Mouse (Mus musculus): ENCODE results near the gene Tns1. TPM values are rescaled to one million over a fixed set of nuclear protein-coding genes. Genes with fewer than 3 reads are reported as not detected.

The Tns1 gene
- polyA plus RNA-seq, 1 experiment from 2014 or later, result 15.6 TPM

DNA sequence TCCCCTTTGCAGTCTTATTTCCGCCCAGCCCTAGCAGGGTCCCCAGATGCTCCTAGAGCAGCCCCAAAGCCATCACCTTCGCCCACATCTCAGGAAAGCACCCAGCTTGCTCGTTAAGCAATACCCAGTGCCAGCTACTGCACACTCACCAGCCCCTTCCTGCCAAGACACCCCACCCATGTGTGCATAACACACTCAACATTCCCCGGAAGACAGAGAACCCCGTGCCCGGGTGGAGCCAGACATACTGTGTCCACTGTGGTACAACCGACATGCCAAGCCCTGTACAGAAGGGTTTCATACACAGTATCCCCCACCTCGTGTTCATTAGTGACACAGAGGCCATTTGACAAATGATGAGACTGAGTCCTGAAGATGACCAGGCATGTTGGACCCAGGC, 195.9 kb downstream of the Tns1 start:
- H3K9me3 ChIP-seq (ENCODE audit: control insufficient read depth, low read length), result no peaks in the 10 kb centered on the region
- 90% methylated on average over 8 of the region's 8 CpGs for WGBS
- H3K4me2 ChIP-seq (ENCODE audit: low read depth, low read length, severe bottlenecking), result no peak overlapping the region
- ATAC-seq (replicated peaks; ENCODE audit: low FRiP score), result no peak
- DNase-seq (ENCODE audit: low spot score), result no peak
- no peak overlapping the region for H3K9ac ChIP-seq (ENCODE audit: low read length)
- H3K36me3 ChIP-seq (ENCODE audit: control insufficient read depth, insufficient read depth, low read length), result no peaks in the 10 kb centered on the region; the same call in 1 of the 2 replicates
- H3K4me3 ChIP-seq (ENCODE audit: low read depth, low read length), result no peak overlapping the region
- no peaks in the 10 kb centered on the region for H3K27me3 ChIP-seq (ENCODE audit: control insufficient read depth, insufficient read depth, low read length)
- no peaks in the 10 kb centered on the region for H3K4me1 ChIP-seq (replicated peaks; ENCODE audit: control insufficient read depth, insufficient read depth, low read length)
- no peak overlapping the region for H3K27ac ChIP-seq (ENCODE audit: low read depth, low read length)

DNA sequence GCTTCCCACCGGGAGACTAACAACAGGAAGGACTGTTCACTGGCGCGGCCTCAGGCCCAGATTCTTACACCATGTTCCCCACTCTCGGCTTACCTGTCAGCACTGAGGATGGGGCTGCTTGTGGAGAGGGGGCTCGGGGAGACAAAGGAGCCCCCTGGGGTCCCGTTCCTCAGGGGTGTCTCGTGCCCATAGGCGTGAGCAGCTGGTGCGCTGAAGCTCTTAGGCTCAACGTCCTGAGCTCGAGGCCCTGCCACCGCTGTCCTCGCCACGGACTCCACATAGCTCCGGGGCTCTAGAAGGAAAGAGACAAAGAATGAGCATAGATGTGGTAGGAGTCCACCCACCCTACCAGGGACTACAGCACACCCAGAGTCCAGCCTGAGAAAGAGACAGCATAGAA, 196.4 kb downstream of the Tns1 start:
- Histone ChIP-seq H3K4me2 (ENCODE audit: low read depth, low read length, severe bottlenecking) (no peak overlapping the region), H3K9me3 (ENCODE audit: control insufficient read depth, low read length) (no peaks in the 10 kb centered on the region), H3K4me1 (replicated peaks; ENCODE audit: control insufficient read depth, insufficient read depth, low read length) (no peaks in the 10 kb centered on the region), H3K36me3 (ENCODE audit: control insufficient read depth, insufficient read depth, low read length) (no peaks in the 10 kb centered on the region; the same call in 1 of the 2 replicates), H3K9ac (ENCODE audit: low read length) (no peak overlapping the region), H3K27ac (ENCODE audit: low read depth, low read length) (no peak overlapping the region), H3K4me3 (ENCODE audit: low read depth, low read length) (no peak overlapping the region), H3K27me3 (ENCODE audit: control insufficient read depth, insufficient read depth, low read length) (no peaks in the 10 kb centered on the region)
- ATAC-seq (replicated peaks; ENCODE audit: low FRiP score) (no peak), DNase-seq (ENCODE audit: low spot score) (no peak)
- 83% methylated on average over 15 of the region's 15 CpGs for whole genome bisulfite sequencing

DNA sequence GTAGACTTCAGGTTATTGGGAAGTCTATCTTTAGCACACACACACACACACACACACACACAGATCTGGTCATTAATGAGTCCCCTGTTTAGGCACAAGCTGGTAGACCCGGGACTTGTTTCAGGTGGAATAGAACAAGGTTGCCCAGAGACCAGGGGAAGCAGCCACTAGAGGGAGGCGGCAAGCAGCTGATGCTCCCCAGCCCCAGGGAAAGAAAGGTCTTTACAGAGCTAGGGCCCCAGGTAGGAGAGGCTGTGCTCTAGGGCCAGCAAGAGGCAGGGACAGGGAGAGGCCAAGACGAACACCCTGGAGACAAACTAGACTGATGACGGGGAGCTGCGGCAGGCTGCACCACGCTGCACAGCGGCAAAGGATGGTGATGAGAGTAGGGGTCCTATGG, 198.0 kb downstream of the Tns1 start:
- ATAC-seq (replicated peaks; ENCODE audit: low FRiP score) (no peak), DNase-seq (ENCODE audit: low spot score) (no peak)
- Histone ChIP-seq H3K9me3 (ENCODE audit: control insufficient read depth, low read length) (no peaks in the 10 kb centered on the region), H3K9ac (ENCODE audit: low read length) (no peak overlapping the region), H3K4me2 (ENCODE audit: low read depth, low read length, severe bottlenecking) (no peak overlapping the region), H3K4me1 (replicated peaks; ENCODE audit: control insufficient read depth, insufficient read depth, low read length) (no peaks in the 10 kb centered on the region), H3K27me3 (ENCODE audit: control insufficient read depth, insufficient read depth, low read length) (no peaks in the 10 kb centered on the region), H3K4me3 (ENCODE audit: low read depth, low read length) (no peak overlapping the region), H3K27ac (ENCODE audit: low read depth, low read length) (no peak overlapping the region), H3K36me3 (ENCODE audit: control insufficient read depth, insufficient read depth, low read length) (no peaks in the 10 kb centered on the region; the same call in 1 of the 2 replicates)
- WGBS, result 51% methylated on average over 7 of the region's 7 CpGs

DNA sequence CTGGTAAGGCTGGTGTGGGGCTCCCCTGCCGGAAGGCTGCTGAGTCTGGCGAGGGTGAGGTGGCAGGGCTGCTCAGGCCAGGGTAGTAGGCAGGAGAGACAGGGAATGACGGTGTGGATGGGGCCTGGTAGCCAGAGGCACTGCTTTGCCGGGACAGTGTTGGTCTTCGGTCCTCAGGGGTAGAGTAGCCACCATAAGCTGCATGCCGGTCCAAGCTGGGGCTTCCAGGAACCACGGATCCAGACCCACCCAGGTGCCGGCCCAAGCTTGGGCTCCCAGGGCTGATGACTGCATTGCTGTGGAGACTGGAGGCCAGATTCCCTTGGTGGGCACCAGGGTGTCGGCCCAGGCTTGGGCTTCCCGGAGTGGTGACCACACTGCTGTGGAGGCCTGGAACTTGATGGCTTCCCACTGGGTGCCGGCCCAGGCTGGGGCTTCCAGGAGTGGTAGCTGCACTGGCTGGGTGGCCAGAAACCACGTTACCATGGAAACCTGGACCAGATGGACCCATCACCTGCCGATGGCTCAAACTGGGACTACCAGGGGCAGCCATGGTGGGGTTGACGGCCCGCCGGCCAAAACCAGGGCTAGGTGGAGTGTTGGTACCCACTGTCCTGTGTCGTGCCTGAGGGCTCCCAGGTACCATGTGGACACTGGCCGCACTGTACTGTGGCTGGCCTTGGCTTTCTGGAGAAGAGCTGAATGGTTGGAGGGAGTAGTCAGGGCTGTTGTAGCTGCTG, 199.2 kb downstream of the Tns1 start:
- no peak for ATAC-seq (replicated peaks; ENCODE audit: low FRiP score)
- Histone ChIP-seq H3K36me3 (ENCODE audit: control insufficient read depth, insufficient read depth, low read length) (no peaks in the 10 kb centered on the region; the same call in 1 of the 2 replicates), H3K4me1 (replicated peaks; ENCODE audit: control insufficient read depth, insufficient read depth, low read length) (no peaks in the 10 kb centered on the region), H3K27me3 (ENCODE audit: control insufficient read depth, insufficient read depth, low read length) (no peaks in the 10 kb centered on the region), H3K27ac (ENCODE audit: low read depth, low read length) (no peak overlapping the region), H3K9me3 (ENCODE audit: control insufficient read depth, low read length) (no peaks in the 10 kb centered on the region), H3K4me2 (ENCODE audit: low read depth, low read length, severe bottlenecking) (no peak overlapping the region), H3K9ac (ENCODE audit: low read length) (no peak overlapping the region), H3K4me3 (ENCODE audit: low read depth, low read length) (no peak overlapping the region)
- WGBS, result 93% methylated on average over 18 of the region's 18 CpGs
- DNase-seq (ENCODE audit: low spot score), result no peak

DNA sequence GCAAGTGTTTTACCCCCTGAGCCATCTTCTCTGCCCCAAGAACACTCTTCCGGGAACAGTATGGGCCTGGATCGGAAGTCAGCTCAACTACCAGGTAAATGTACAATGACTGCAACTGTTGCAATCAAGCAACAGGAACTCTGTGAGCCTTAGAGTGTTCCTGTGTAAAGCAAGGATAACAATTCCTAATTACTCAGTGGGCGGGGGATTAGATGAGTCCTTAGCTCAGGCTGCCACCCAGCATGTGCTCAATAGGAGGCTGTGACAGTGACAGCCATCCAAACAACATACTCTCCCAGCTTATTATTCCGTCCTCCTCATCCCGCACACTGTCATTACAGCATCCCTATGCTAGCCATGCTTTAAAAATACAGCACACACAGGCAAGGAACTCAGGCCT, 200.0 kb downstream of the Tns1 start:
- no peak overlapping the region for H3K9ac ChIP-seq (ENCODE audit: low read length)
- no peaks in the 10 kb centered on the region; the same call in 1 of the 2 replicates for H3K36me3 ChIP-seq (ENCODE audit: control insufficient read depth, insufficient read depth, low read length)
- no peaks in the 10 kb centered on the region for H3K27me3 ChIP-seq (ENCODE audit: control insufficient read depth, insufficient read depth, low read length)
- no peak overlapping the region for H3K4me2 ChIP-seq (ENCODE audit: low read depth, low read length, severe bottlenecking)
- H3K4me1 ChIP-seq (replicated peaks; ENCODE audit: control insufficient read depth, insufficient read depth, low read length), result no peaks in the 10 kb centered on the region
- ATAC-seq (replicated peaks; ENCODE audit: low FRiP score), result no peak
- H3K4me3 ChIP-seq (ENCODE audit: low read depth, low read length), result no peak overlapping the region
- no peak overlapping the region for H3K27ac ChIP-seq (ENCODE audit: low read depth, low read length)
- 80% methylated on average over 5 of the region's 5 CpGs for WGBS
- no peak for DNase-seq (ENCODE audit: low spot score)
- no peaks in the 10 kb centered on the region for H3K9me3 ChIP-seq (ENCODE audit: control insufficient read depth, low read length)

DNA sequence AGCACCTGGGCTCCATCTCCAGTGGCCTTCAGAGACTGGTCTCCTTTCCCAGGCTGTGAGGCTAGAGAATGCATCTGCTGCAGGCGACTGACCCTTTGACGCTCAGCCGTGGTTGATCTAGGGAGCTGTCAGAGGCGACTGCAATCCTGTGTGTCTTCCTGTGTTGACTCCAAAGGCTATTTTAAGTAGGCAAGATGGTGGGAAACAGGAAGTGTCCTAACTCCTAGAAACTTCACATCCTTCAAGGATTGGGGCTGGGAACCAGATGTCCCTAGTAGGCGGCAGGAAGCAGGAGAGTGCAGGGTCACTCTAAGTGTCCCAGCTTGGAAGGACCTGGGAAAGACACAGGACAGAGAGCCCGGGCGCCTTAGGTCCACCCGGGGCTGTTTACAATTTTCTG, 201.1 kb downstream of the Tns1 start:
- DNase-seq (ENCODE audit: low spot score) (no peak), ATAC-seq (replicated peaks; ENCODE audit: low FRiP score) (no peak)
- Histone ChIP-seq H3K4me3 (ENCODE audit: low read depth, low read length) (no peak overlapping the region), H3K9ac (ENCODE audit: low read length) (no peak overlapping the region), H3K9me3 (ENCODE audit: control insufficient read depth, low read length) (no peaks in the 10 kb centered on the region), H3K36me3 (ENCODE audit: control insufficient read depth, insufficient read depth, low read length) (no peaks in the 10 kb centered on the region; the same call in 1 of the 2 replicates), H3K27ac (ENCODE audit: low read depth, low read length) (0 out of 2 replicates have a peak overlapping the region, but pooled peaks have one; percentile 2), H3K4me2 (ENCODE audit: low read depth, low read length, severe bottlenecking) (no peak overlapping the region), H3K27me3 (ENCODE audit: control insufficient read depth, insufficient read depth, low read length) (no peaks in the 10 kb centered on the region), H3K4me1 (replicated peaks; ENCODE audit: control insufficient read depth, insufficient read depth, low read length) (no peaks in the 10 kb centered on the region)
- 78% methylated on average over 8 of the region's 8 CpGs for WGBS

DNA sequence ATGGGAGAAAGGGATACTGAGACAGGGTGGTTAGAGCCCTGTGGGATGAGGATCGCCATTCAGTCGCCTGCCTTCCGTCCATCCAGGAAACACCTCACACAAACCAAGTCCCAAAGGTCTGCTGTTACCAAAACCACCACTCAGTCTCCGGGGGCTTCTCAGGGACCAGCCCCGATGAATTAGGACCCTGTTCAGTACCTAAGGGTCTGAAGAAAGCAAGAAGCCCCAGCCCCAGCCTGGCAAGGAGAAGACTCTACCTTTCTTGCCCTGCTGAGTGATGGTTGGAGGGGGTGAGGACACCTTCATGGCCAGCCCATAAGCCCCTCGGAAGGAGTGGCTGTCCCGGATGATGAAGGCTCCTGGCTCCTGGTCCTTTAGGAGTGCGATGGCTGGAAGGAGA, 203.5 kb downstream of the Tns1 start:
- no peaks in the 10 kb centered on the region; the same call in 1 of the 2 replicates for H3K36me3 ChIP-seq (ENCODE audit: control insufficient read depth, insufficient read depth, low read length)
- 95% methylated on average over 8 of the region's 8 CpGs for WGBS

DNA sequence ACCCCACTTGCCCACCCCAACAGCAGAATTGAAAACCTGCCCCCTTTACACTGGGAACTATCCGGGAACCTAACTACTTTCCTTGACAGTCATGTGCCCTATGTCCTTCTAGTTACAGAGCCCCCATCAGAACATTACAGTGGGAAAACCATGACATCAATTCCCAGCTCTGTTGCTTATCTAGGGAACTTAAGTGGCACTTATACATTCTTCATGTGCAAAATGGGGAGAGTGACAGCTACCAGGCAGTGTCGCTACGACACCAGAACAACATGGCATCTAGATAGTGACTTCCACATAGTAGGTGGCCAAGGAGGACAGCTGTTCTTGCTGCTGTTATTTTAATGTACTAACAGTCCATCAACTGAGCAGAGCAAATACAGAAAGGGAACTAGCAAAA, 204.3 kb downstream of the Tns1 start:
- no peak overlapping the region for H3K4me3 ChIP-seq (ENCODE audit: low read depth, low read length)
- ATAC-seq (replicated peaks; ENCODE audit: low FRiP score), result no peak
- H3K27me3 ChIP-seq (ENCODE audit: control insufficient read depth, insufficient read depth, low read length), result no peaks in the 10 kb centered on the region
- no peak overlapping the region for H3K9ac ChIP-seq (ENCODE audit: low read length)
- no peak overlapping the region for H3K4me2 ChIP-seq (ENCODE audit: low read depth, low read length, severe bottlenecking)
- no peaks in the 10 kb centered on the region for H3K4me1 ChIP-seq (replicated peaks; ENCODE audit: control insufficient read depth, insufficient read depth, low read length)
- DNase-seq (ENCODE audit: low spot score), result no peak
- H3K27ac ChIP-seq (ENCODE audit: low read depth, low read length), result no peak overlapping the region
- over 99% methylated on average over 3 of the region's 3 CpGs for WGBS
- H3K36me3 ChIP-seq (ENCODE audit: control insufficient read depth, insufficient read depth, low read length), result no peaks in the 10 kb centered on the region
- H3K9me3 ChIP-seq (ENCODE audit: control insufficient read depth, low read length), result no peaks in the 10 kb centered on the region

More for the DNA sequence above, 203.5 kb downstream of the Tns1 start:
- H3K4me3 ChIP-seq (ENCODE audit: low read depth, low read length), result no peak overlapping the region
- no peak overlapping the region for H3K4me2 ChIP-seq (ENCODE audit: low read depth, low read length, severe bottlenecking)
- DNase-seq (ENCODE audit: low spot score), result no peak
- no peaks in the 10 kb centered on the region for H3K27me3 ChIP-seq (ENCODE audit: control insufficient read depth, insufficient read depth, low read length)
- ATAC-seq (replicated peaks; ENCODE audit: low FRiP score), result no peak
- no peaks in the 10 kb centered on the region for H3K9me3 ChIP-seq (ENCODE audit: control insufficient read depth, low read length)
- no peaks in the 10 kb centered on the region for H3K4me1 ChIP-seq (replicated peaks; ENCODE audit: control insufficient read depth, insufficient read depth, low read length)
- no peak overlapping the region for H3K27ac ChIP-seq (ENCODE audit: low read depth, low read length)
- no peak overlapping the region for H3K9ac ChIP-seq (ENCODE audit: low read length)

DNA sequence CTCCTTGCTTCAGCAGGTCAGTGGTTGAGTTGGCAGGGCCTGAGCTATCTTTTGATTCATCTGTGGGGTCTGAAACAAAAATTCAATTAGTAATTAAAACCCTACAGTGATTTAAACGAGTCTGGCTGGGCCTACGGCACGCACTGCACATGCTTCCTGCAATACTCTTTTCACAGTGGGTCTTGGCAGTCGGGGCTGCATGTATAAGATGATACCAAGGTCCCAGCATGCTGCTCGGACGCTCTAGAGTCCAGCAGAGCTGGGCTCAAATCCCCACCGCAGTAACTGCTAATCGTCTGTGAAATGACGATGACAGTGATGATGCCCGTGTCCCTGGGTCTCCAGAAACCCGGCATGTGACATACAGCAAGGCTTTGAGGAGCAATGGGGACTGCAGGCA, 206.2 kb downstream of the Tns1 start:
- ATAC-seq (replicated peaks; ENCODE audit: low FRiP score), result no peak
- Histone ChIP-seq H3K4me3 (ENCODE audit: low read depth, low read length) (no peak overlapping the region), H3K4me1 (replicated peaks; ENCODE audit: control insufficient read depth, insufficient read depth, low read length) (no peaks in the 10 kb centered on the region), H3K36me3 (ENCODE audit: control insufficient read depth, insufficient read depth, low read length) (no peaks in the 10 kb centered on the region), H3K9ac (ENCODE audit: low read length) (no peak overlapping the region), H3K27ac (ENCODE audit: low read depth, low read length) (no peak overlapping the region), H3K9me3 (ENCODE audit: control insufficient read depth, low read length) (no peaks in the 10 kb centered on the region), H3K4me2 (ENCODE audit: low read depth, low read length, severe bottlenecking) (no peak overlapping the region), H3K27me3 (ENCODE audit: control insufficient read depth, insufficient read depth, low read length) (no peaks in the 10 kb centered on the region)
- no peak for DNase-seq (ENCODE audit: low spot score)
- 85% methylated on average over 11 of the region's 11 CpGs for WGBS
